Mouse (Mus musculus) limb, embryonic 13.5 days (tissue): Measurements from ENCODE around the gene Mbnl1. TPM values are rescaled to one million over a fixed set of nuclear protein-coding genes. Genes with fewer than 3 reads are reported as not detected.
"Not testable (repeated sequence)": the region's sequence is repeated elsewhere in the genome, so short reads cannot be mapped to it uniquely, and the experiment has no call there.

Source experiments
- ATAC-seq: fragments of 200-750 bp; cut with Nextera tagmentation; 2 replicates; pipeline ENCODE4 v1.8.0; 2017; ENCODE audit warnings: low read depth, moderate number of reproducible peaks, moderate TSS enrichment; ENCODE audit not compliant: low FRiP score
- H3K27ac ChIP-seq: fragments of 300-500 bp; sonication (generic); 2 replicates; pipeline ENCODE4 v1.5.1; 2015; ENCODE audit warnings: inconsistent platforms, mild to moderate bottlenecking, moderate library complexity
- H3K27me3 ChIP-seq: fragments of 300-500 bp; sonication (generic); 2 replicates; pipeline ENCODE4 v1.6.1; 2015; ENCODE audit warnings: mild to moderate bottlenecking, inconsistent platforms
- H3K36me3 ChIP-seq: fragments of 300-500 bp; sonication (generic); 2 replicates; pipeline ENCODE4 v1.6.1; 2015; ENCODE audit warnings: inconsistent platforms, mild to moderate bottlenecking, moderate library complexity
- H3K4me1 ChIP-seq: fragments of 300-500 bp; sonication (generic); 2 replicates; pipeline ENCODE4 v1.6.1; 2015; ENCODE audit warnings: inconsistent platforms
- H3K4me2 ChIP-seq: fragments of 300-500 bp; sonication (generic); replicated peaks from 2 replicates; pipeline ENCODE4 v1.6.1; 2015; ENCODE audit warnings: inconsistent platforms, mild to moderate bottlenecking, moderate library complexity
- H3K4me3 ChIP-seq: fragments of 300-500 bp; sonication (generic); 2 replicates; pipeline ENCODE4 v1.5.1; 2015; ENCODE audit warnings: moderate library complexity, mild to moderate bottlenecking, inconsistent platforms
- H3K9ac ChIP-seq: fragments of 300-500 bp; sonication (generic); 2 replicates; pipeline ENCODE4 v1.6.1; 2015; ENCODE audit warnings: mild to moderate bottlenecking, inconsistent platforms
- H3K9me3 ChIP-seq: fragments of 300-500 bp; sonication (generic); 2 replicates; pipeline ENCODE4 v1.6.1; 2016; ENCODE audit warnings: inconsistent platforms
- WGBS: fragments of 180-500 bp; shearing (Covaris S2); methylation state at CpG from one replicate; pipeline ENCODE4 v1.1.7; 2015; 5-methylcytosine and 5-hydroxymethylcytosine counted together
- polyA plus RNA-seq: library from polyadenylated mRNA; unstranded; fragments of >200 nt; fragmentation: Nextera tagmentation; extraction: Ambion mirVana; gene quantifications from 2 replicates; pipeline ENCODE4 v1.2.1, GENCODE M21; 2015

Mbnl1 gene
- 88.7 and 89.7 TPM in 2 replicates for polyA plus RNA-seq

- no peaks in the 10 kb centered on the region for H3K9me3 ChIP-seq
- no peak within 1 kb of the TSS for H3K4me2 ChIP-seq
- no peak within 1 kb of the TSS for H3K27ac ChIP-seq
- H3K27me3 ChIP-seq, result no peaks in the 10 kb centered on the region
- WGBS, result 66% methylated on average over 5 of the region's 5 CpGs
- no peak for ATAC-seq
- H3K9ac ChIP-seq, result no peak within 1 kb of the TSS
- no peak within 1 kb of the TSS for H3K4me3 ChIP-seq
- no peaks in the 10 kb centered on the region for H3K36me3 ChIP-seq
- H3K4me1 ChIP-seq, result no peaks in the 10 kb centered on the region
Measured at GRCm38 (mm10) chr3:60472681-60473177, at the start of gene Mbnl1. Gene Mbnl1 (plus strand): TSS chr3:60472830.

GRCm38 (mm10) chr3:60424148-60424547 is 48.5 kb upstream of the Mbnl1 start:
- ATAC-seq, result no peak
- Histone ChIP-seq H3K9ac (no peak overlapping the region), H3K4me1 (no peaks in the 10 kb centered on the region), H3K36me3 (no peaks in the 10 kb centered on the region), H3K9me3 (no peaks in the 10 kb centered on the region), H3K27ac (no peak overlapping the region), H3K4me3 (no peak overlapping the region), H3K27me3 (no peaks in the 10 kb centered on the region), H3K4me2 (no peak overlapping the region)
- WGBS, result 88% methylated on average over 1 of the region's 1 CpGs

GRCm38 (mm10) chr3:60429049-60429448 is 43.6 kb upstream of the Mbnl1 start:
- Histone ChIP-seq H3K4me2 (no peak overlapping the region), H3K36me3 (no peaks in the 10 kb centered on the region), H3K4me3 (no peak overlapping the region), H3K9me3 (no peaks in the 10 kb centered on the region), H3K27ac (no peak overlapping the region), H3K9ac (no peak overlapping the region), H3K27me3 (no peaks in the 10 kb centered on the region), H3K4me1 (no peaks in the 10 kb centered on the region)
- WGBS, result 94% methylated on average over 5 of the region's 5 CpGs
- ATAC-seq, result no peak

- H3K4me2 ChIP-seq, result no peak overlapping the region
- H3K27ac ChIP-seq, result no peak overlapping the region
- ATAC-seq, result no peak
- no peaks in the 10 kb centered on the region for H3K36me3 ChIP-seq
- no peak overlapping the region for H3K4me3 ChIP-seq
- no peaks in the 10 kb centered on the region for H3K9me3 ChIP-seq
- H3K27me3 ChIP-seq, result no peaks in the 10 kb centered on the region
- no peaks in the 10 kb centered on the region for H3K4me1 ChIP-seq
- no peak overlapping the region for H3K9ac ChIP-seq
Measured at GRCm38 (mm10) chr3:60437254-60437653, 35.4 kb upstream of the Mbnl1 start.

- Histone ChIP-seq H3K27ac (no peak overlapping the region), H3K4me3 (no peak overlapping the region), H3K9me3 (no peaks in the 10 kb centered on the region), H3K9ac (no peak overlapping the region), H3K27me3 (no peaks in the 10 kb centered on the region), H3K4me2 (no peak overlapping the region), H3K4me1 (no peaks in the 10 kb centered on the region), H3K36me3 (no peaks in the 10 kb centered on the region)
- ATAC-seq, result no peak
- WGBS, result 75% methylated on average over 1 of the region's 1 CpGs
Measured at GRCm38 (mm10) chr3:60437678-60438232, 34.9 kb upstream of the Mbnl1 start.

GRCm38 (mm10) chr3:60438715-60439114 is 33.9 kb upstream of the Mbnl1 start:
- WGBS, result 88% methylated on average over 1 of the region's 1 CpGs
- Histone ChIP-seq H3K4me1 (no peaks in the 10 kb centered on the region), H3K4me3 (no peak overlapping the region), H3K9me3 (no peaks in the 10 kb centered on the region), H3K4me2 (no peak overlapping the region), H3K9ac (no peak overlapping the region), H3K36me3 (no peaks in the 10 kb centered on the region), H3K27me3 (no peaks in the 10 kb centered on the region), H3K27ac (no peak overlapping the region)
- no peak for ATAC-seq

GRCm38 (mm10) chr3:60461828-60462521 is 10.7 kb upstream of the Mbnl1 start:
- WGBS, result 82% methylated on average over 6 of the region's 6 CpGs
- Histone ChIP-seq H3K4me1 (no peaks in the 10 kb centered on the region), H3K27me3 (no peaks in the 10 kb centered on the region), H3K9ac (no peak overlapping the region), H3K36me3 (no peaks in the 10 kb centered on the region), H3K4me3 (no peak overlapping the region), H3K4me2 (no peak overlapping the region), H3K9me3 (no peaks in the 10 kb centered on the region), H3K27ac (no peak overlapping the region)
- no peak for ATAC-seq

GRCm38 (mm10) chr3:60468667-60469066 is 4.0 kb upstream of the Mbnl1 start:
- WGBS, result 80% methylated on average over 2 of the region's 3 CpGs
- not testable (repeated sequence) for H3K36me3 ChIP-seq, H3K27ac ChIP-seq, H3K4me2 ChIP-seq, ATAC-seq, H3K4me1 ChIP-seq, H3K9ac ChIP-seq, H3K4me3 ChIP-seq, H3K9me3 ChIP-seq, H3K27me3 ChIP-seq

- not testable (repeated sequence) for H3K4me3 ChIP-seq, ATAC-seq, H3K9ac ChIP-seq, H3K36me3 ChIP-seq, H3K4me2 ChIP-seq, H3K4me1 ChIP-seq, H3K27me3 ChIP-seq, H3K27ac ChIP-seq, H3K9me3 ChIP-seq
- 77% methylated on average over 2 of the region's 3 CpGs for WGBS
Measured at GRCm38 (mm10) chr3:60469170-60469805, 3.3 kb upstream of the Mbnl1 start.

GRCm38 (mm10) chr3:60472011-60472680 is 484 bp upstream of the Mbnl1 start:
- 88% methylated on average over 2 of the region's 2 CpGs for WGBS
- no peak for ATAC-seq
- Histone ChIP-seq H3K4me2 (no peak overlapping the region), H3K4me1 (no peaks in the 10 kb centered on the region), H3K9me3 (no peaks in the 10 kb centered on the region), H3K36me3 (no peaks in the 10 kb centered on the region), H3K27ac (no peak overlapping the region), H3K9ac (no peak overlapping the region), H3K4me3 (no peak overlapping the region), H3K27me3 (no peaks in the 10 kb centered on the region)

- no peak for ATAC-seq
- H3K4me2 ChIP-seq, result no peak overlapping the region
- H3K4me1 ChIP-seq, result no peaks in the 10 kb centered on the region
- H3K27ac ChIP-seq, result no peak overlapping the region
- no peak overlapping the region for H3K4me3 ChIP-seq
- H3K36me3 ChIP-seq, result no peaks in the 10 kb centered on the region
- no peaks in the 10 kb centered on the region for H3K27me3 ChIP-seq
- WGBS, result 87% methylated on average over 11 of the region's 11 CpGs
- H3K9me3 ChIP-seq, result no peaks in the 10 kb centered on the region
- no peak overlapping the region for H3K9ac ChIP-seq
Measured at GRCm38 (mm10) chr3:60473861-60474653, 1.4 kb downstream of the Mbnl1 start.

- H3K36me3 ChIP-seq, result no peaks in the 10 kb centered on the region
- ATAC-seq, result no peak
- H3K9me3 ChIP-seq, result no peaks in the 10 kb centered on the region
- H3K4me1 ChIP-seq, result no peaks in the 10 kb centered on the region
- WGBS, result 88% methylated on average over 3 of the region's 3 CpGs
- H3K4me3 ChIP-seq, result no peak overlapping the region
- H3K27ac ChIP-seq, result no peak overlapping the region
- no peak overlapping the region for H3K9ac ChIP-seq
- no peaks in the 10 kb centered on the region for H3K27me3 ChIP-seq
- H3K4me2 ChIP-seq, result no peak overlapping the region
Measured at GRCm38 (mm10) chr3:60474654-60474972, 2.0 kb downstream of the Mbnl1 start.
